In genomic region chr16:84814511-84814910, GRCm38 (mm10) we compare ENCODE assay signal across 20 mouse cellular contexts. TPM values are rescaled to one million over a fixed set of nuclear protein-coding genes. Genes with fewer than 3 reads are reported as not detected.
DNase-seq lines count a peak whose midpoint lies in the region; ATAC-seq and TF ChIP-seq lines count a peak whose summit lies in the region.
"Had no signal": no experiment of that assay in that cellular context is flagged by ENCODE, and none has a peak within 500 bp of the region (broad histone marks: within the 10 kb centered on the region; RNA-seq: fewer than 3 reads in every experiment).

No protein-coding gene starts in this region.

- intact Hi-C loops in gastrocnemius, adult 2 months (cut with DNase I) = loop anchor here (5.0 kb wide), 1 partner anchor 37 kb away; no protein-coding TSS in a partner anchor

- 68% methylated on average over 8 of the region's 8 CpGs for WGBS in embryonic facial prominence, embryonic 14.5 days
- 85% methylated on average over 8 of the region's 8 CpGs for WGBS in embryonic facial prominence, embryonic 10.5 days
- 6% methylated on average over 8 of the region's 8 CpGs for WGBS in macrophage (ENCODE audit: missing documents)
- 89% methylated on average over 8 of the region's 8 CpGs for WGBS in midbrain, embryonic 10.5 days

- no peaks in the 10 kb centered on the region for H3K27me3 ChIP-seq in embryonic facial prominence, embryonic 14.5 days (replicated peaks; ENCODE audit: control insufficient read depth, insufficient read depth, low read length)
- H3K27me3 ChIP-seq in embryonic facial prominence, embryonic 10.5 days (replicated peaks; ENCODE audit: low read depth, poor library complexity, severe bottlenecking) = no peaks in the 10 kb centered on the region
- H3K27me3 ChIP-seq in midbrain, embryonic 10.5 days (ENCODE audit: low read depth, poor library complexity, severe bottlenecking) = no peaks in the 10 kb centered on the region
- H3K27me3 ChIP-seq: embryonic facial prominence, embryonic 15.5 days; heart, embryonic 12.5 days had no signal

- DNase-seq in embryonic facial prominence, embryonic 14.5 days (ENCODE audit: low spot score) = peak; percentile 16
- DNase-seq in embryonic facial prominence, embryonic 10.5 days (ENCODE audit: low spot score) = no peak
- DNase-seq in thymus, postnatal 25 days = no peak
- DNase-seq in gastrocnemius, adult 2 months = no peak
- no peak for DNase-seq in midbrain, embryonic 10.5 days (ENCODE audit: low spot score)
- DNase-seq: cerebellum, adult 9-11 months; heart, postnatal 14 days; kidney, adult 9 months; kidney, postnatal 4 days; layer of hippocampus, adult 9-11 months; left cerebral cortex, postnatal 4 days; thymus, postnatal 14 days had no signal

- H3K4me3 ChIP-seq in embryonic facial prominence, embryonic 14.5 days (ENCODE audit: low read depth, low read length) = no peak overlapping the region
- no peak overlapping the region for H3K4me3 ChIP-seq in embryonic facial prominence, embryonic 10.5 days
- peak overlapping the region; percentile 22 for H3K4me3 ChIP-seq in macrophage (ENCODE audit: inconsistent target)
- no peak overlapping the region for H3K4me3 ChIP-seq in gastrocnemius, adult 2 months
- no peak overlapping the region for H3K4me3 ChIP-seq in midbrain, embryonic 10.5 days
- H3K4me3 ChIP-seq: embryonic facial prominence, embryonic 15.5 days; heart, embryonic 12.5 days had no signal

- H3K4me1 ChIP-seq in embryonic facial prominence, embryonic 14.5 days (ENCODE audit: control insufficient read depth, insufficient read depth, low read length) = no peaks in the 10 kb centered on the region
- H3K4me1 ChIP-seq in embryonic facial prominence, embryonic 10.5 days = no peaks in the 10 kb centered on the region
- no peaks in the 10 kb centered on the region for H3K4me1 ChIP-seq in midbrain, embryonic 10.5 days
- H3K4me1 ChIP-seq: embryonic facial prominence, embryonic 15.5 days; heart, embryonic 12.5 days had no signal

- no peak for TF ChIP-seq CTCF in gastrocnemius, adult 2 months (IDR thresholded peaks at IDR 0.05)

- no peak for ATAC-seq in embryonic facial prominence, embryonic 14.5 days (ENCODE audit: low read depth)
- ATAC-seq in granulocyte monocyte progenitor cell, adult 5-6 weeks (replicated peaks; ENCODE audit: poor library complexity, severe bottlenecking) = peak; percentile 88
- peak; percentile 32; the same call in 1 of the 2 replicates for ATAC-seq in neutrophil, adult 5-6 weeks (ENCODE audit: extremely low read depth, insufficient number of reproducible peaks, low FRiP score, poor library complexity, severe bottlenecking)
- ATAC-seq: lung, postnatal 0 days had no signal

- no peak overlapping the region for H3K4me2 ChIP-seq in embryonic facial prominence, embryonic 14.5 days (ENCODE audit: low read depth, low read length)
- H3K4me2 ChIP-seq: embryonic facial prominence, embryonic 15.5 days; heart, embryonic 12.5 days; hindbrain, embryonic 14.5 days had no signal

- no peak overlapping the region for H3K9ac ChIP-seq in embryonic facial prominence, embryonic 14.5 days (ENCODE audit: low read depth, low read length)
- H3K9ac ChIP-seq: embryonic facial prominence, embryonic 15.5 days; heart, embryonic 12.5 days; hindbrain, embryonic 14.5 days had no signal

- H3K27ac ChIP-seq in embryonic facial prominence, embryonic 14.5 days (replicated peaks; ENCODE audit: low read depth, low read length) = no peak overlapping the region
- no peak overlapping the region for H3K27ac ChIP-seq in embryonic facial prominence, embryonic 10.5 days (replicated peaks)
- 0 out of 2 replicates have a peak overlapping the region, but pooled peaks have one; percentile 17 for H3K27ac ChIP-seq in macrophage
- H3K27ac ChIP-seq in gastrocnemius, adult 2 months = no peak overlapping the region
- H3K27ac ChIP-seq in midbrain, embryonic 10.5 days (replicated peaks) = no peak overlapping the region
- H3K27ac ChIP-seq: embryonic facial prominence, embryonic 15.5 days; hindbrain, embryonic 14.5 days; left cerebral cortex, adult 2 months had no signal

- no peaks in the 10 kb centered on the region for H3K36me3 ChIP-seq in embryonic facial prominence, embryonic 14.5 days (ENCODE audit: control insufficient read depth, insufficient read depth, low read length)
- H3K36me3 ChIP-seq in embryonic facial prominence, embryonic 10.5 days (replicated peaks) = no peaks in the 10 kb centered on the region
- H3K36me3 ChIP-seq in macrophage (ENCODE audit: inconsistent target) = no peaks in the 10 kb centered on the region
- peaks cover 78% of the 10 kb centered on the region for H3K36me3 ChIP-seq in midbrain, embryonic 10.5 days
- H3K36me3 ChIP-seq: embryonic facial prominence, embryonic 15.5 days; heart, embryonic 12.5 days had no signal

- H3K9me3 ChIP-seq in embryonic facial prominence, embryonic 14.5 days (ENCODE audit: control insufficient read depth, low read length) = no peaks in the 10 kb centered on the region
- no peaks in the 10 kb centered on the region for H3K9me3 ChIP-seq in embryonic facial prominence, embryonic 10.5 days
- no peaks in the 10 kb centered on the region for H3K9me3 ChIP-seq in midbrain, embryonic 10.5 days (replicated peaks)
- H3K9me3 ChIP-seq: embryonic facial prominence, embryonic 15.5 days; heart, embryonic 12.5 days had no signal

- no peaks in the 10 kb centered on the region for H3K79me2 ChIP-seq in macrophage (ENCODE audit: inconsistent target)

RNA-seq across cellular contexts. Expression of gene Gabpa, which starts 20.2 kb away (rescaled TPM):
- 36.3 and 40.0 TPM in 2 replicates for polyA plus RNA-seq in embryonic facial prominence, embryonic 14.5 days (2014; fragmentation: Nextera tagmentation; extraction: Ambion mirVana)
- 38.7 and 40.4 TPM in 2 replicates for polyA plus RNA-seq in embryonic facial prominence, embryonic 10.5 days (2016; fragmentation: Nextera tagmentation; extraction: Ambion mirVana)
- total RNA-seq in granulocyte monocyte progenitor cell, adult 5-6 weeks (2014; fragmentation: Nextera tagmentation) = 45.8 and 70.9 TPM in 2 replicates
- 67.8 and 69.3 TPM in 2 replicates for total RNA-seq in granulocyte monocyte progenitor cell, adult 5-6 weeks (2017)
- 10 to 100 TPM; 31.6 to 52.0 (median 41.1) TPM for total RNA-seq in macrophage (2018; cell fraction: chromatin; rRNA removed)
- 10 to 100 TPM; 21.4 to 38.2 (median 29.9) TPM for total RNA-seq in macrophage (2018; cell fraction: cytosol; rRNA removed)
- total RNA-seq in macrophage (2018; cell fraction: nucleus; rRNA removed) = 10 to 100 TPM; 28.2 to 47.2 (median 32.5) TPM
- polyA plus RNA-seq in macrophage (2018) = 22.2 to 35.4 TPM (median 23.2 TPM) in 3 replicates
- total RNA-seq in neutrophil, adult 5-6 weeks (2017) = 63.4 and 74.1 TPM in 2 replicates
- total RNA-seq in gastrocnemius, adult 2 months (2021) = 10 to 100 TPM; 23.6 to 34.1 TPM
- 35.5 and 37.5 TPM in 2 replicates for polyA plus RNA-seq in midbrain, embryonic 10.5 days (2016; fragmentation: Nextera tagmentation; extraction: Ambion mirVana)

RNA-seq across cellular contexts. Expression of gene Atp5j, which starts 20.9 kb away (rescaled TPM):
- 795 and 892 TPM in 2 replicates for polyA plus RNA-seq in embryonic facial prominence, embryonic 14.5 days (2014; fragmentation: Nextera tagmentation; extraction: Ambion mirVana)
- 805 and 857 TPM in 2 replicates for polyA plus RNA-seq in embryonic facial prominence, embryonic 10.5 days (2016; fragmentation: Nextera tagmentation; extraction: Ambion mirVana)
- 504 and 603 TPM in 2 replicates for total RNA-seq in granulocyte monocyte progenitor cell, adult 5-6 weeks (2014; fragmentation: Nextera tagmentation)
- 303 and 340 TPM in 2 replicates for total RNA-seq in granulocyte monocyte progenitor cell, adult 5-6 weeks (2017)
- total RNA-seq in macrophage (2018; cell fraction: chromatin; rRNA removed) = 100 to 1,000 TPM in 8 of 26 experiments, 10 to 100 TPM in 18; 51.7 to 143 (median 87.4) TPM
- 100 to 1,000 TPM; 175 to 247 (median 219) TPM for total RNA-seq in macrophage (2018; cell fraction: cytosol; rRNA removed)
- total RNA-seq in macrophage (2018; cell fraction: nucleus; rRNA removed) = 100 to 1,000 TPM in 5 of 26 experiments, 10 to 100 TPM in 21; 39.9 to 109 (median 81.3) TPM
- 170 to 248 TPM (median 201 TPM) in 3 replicates for polyA plus RNA-seq in macrophage (2018)
- 91.5 and 129 TPM in 2 replicates for total RNA-seq in neutrophil, adult 5-6 weeks (2017)
- 1,000 to 10,000 TPM; 1,011 to 1,386 TPM for total RNA-seq in gastrocnemius, adult 2 months (2021)
- 818 and 827 TPM in 2 replicates for polyA plus RNA-seq in midbrain, embryonic 10.5 days (2016; fragmentation: Nextera tagmentation; extraction: Ambion mirVana)

RNA-seq across cellular contexts. Expression of gene Jam2, which starts 40.6 kb away (rescaled TPM):
- 21.2 and 21.6 TPM in 2 replicates for polyA plus RNA-seq in embryonic facial prominence, embryonic 14.5 days (2014; fragmentation: Nextera tagmentation; extraction: Ambion mirVana)
- 9.6 and 14.3 TPM in 2 replicates for polyA plus RNA-seq in embryonic facial prominence, embryonic 10.5 days (2016; fragmentation: Nextera tagmentation; extraction: Ambion mirVana)
- total RNA-seq in granulocyte monocyte progenitor cell, adult 5-6 weeks (2014; fragmentation: Nextera tagmentation) = not detected in 2 replicates
- total RNA-seq in granulocyte monocyte progenitor cell, adult 5-6 weeks (2017) = not detected in 2 replicates
- total RNA-seq in macrophage (2018; cell fraction: chromatin; rRNA removed) = 1 to 10 TPM in 2 of 26 experiments, under 1 TPM in 7, not detected in 17; 0.21 to 1.1 (median 0.50) TPM
- under 1 TPM in 19 of 26 experiments, not detected in 7; 0.04 to 0.66 (median 0.11) TPM for total RNA-seq in macrophage (2018; cell fraction: cytosol; rRNA removed)
- total RNA-seq in macrophage (2018; cell fraction: nucleus; rRNA removed) = 1 to 10 TPM in 2 of 26 experiments, under 1 TPM in 10, not detected in 14; 0.17 to 1.3 (median 0.41) TPM
- not detected in 3 replicates for polyA plus RNA-seq in macrophage (2018)
- not detected in 2 replicates for total RNA-seq in neutrophil, adult 5-6 weeks (2017)
- total RNA-seq in gastrocnemius, adult 2 months (2021) = 10 to 100 TPM; 13.6 to 24.9 TPM
- polyA plus RNA-seq in midbrain, embryonic 10.5 days (2016; fragmentation: Nextera tagmentation; extraction: Ambion mirVana) = 53.0 and 67.8 TPM in 2 replicates
